Mouse (Mus musculus) thymus, postnatal 25 days (tissue): Measurements from ENCODE around the gene Magi2.

Experiments used
- DNase-seq: peaks from one replicate; pipeline ENCODE4 v3.0.0; 2022

Magi2 gene

GRCm38 (mm10) chr5:20103869-20104268 lies 877.0 kb downstream of the Magi2 start:
- no peak for DNase-seq

- DNase-seq: no peak
Measured at GRCm38 (mm10) chr5:20104496-20104895, 877.7 kb downstream of the Magi2 start.

- DNase-seq: no peak
Measured at GRCm38 (mm10) chr5:20109496-20109895, 882.7 kb downstream of the Magi2 start.

GRCm38 (mm10) chr5:20117156-20117555 lies 890.3 kb downstream of the Magi2 start:
- DNase-seq: no peak

GRCm38 (mm10) chr5:20140235-20140634 lies 913.4 kb downstream of the Magi2 start:
- DNase-seq: no peak

GRCm38 (mm10) chr5:20140662-20141444 lies 914.0 kb downstream of the Magi2 start:
- DNase-seq: no peak

DNA sequence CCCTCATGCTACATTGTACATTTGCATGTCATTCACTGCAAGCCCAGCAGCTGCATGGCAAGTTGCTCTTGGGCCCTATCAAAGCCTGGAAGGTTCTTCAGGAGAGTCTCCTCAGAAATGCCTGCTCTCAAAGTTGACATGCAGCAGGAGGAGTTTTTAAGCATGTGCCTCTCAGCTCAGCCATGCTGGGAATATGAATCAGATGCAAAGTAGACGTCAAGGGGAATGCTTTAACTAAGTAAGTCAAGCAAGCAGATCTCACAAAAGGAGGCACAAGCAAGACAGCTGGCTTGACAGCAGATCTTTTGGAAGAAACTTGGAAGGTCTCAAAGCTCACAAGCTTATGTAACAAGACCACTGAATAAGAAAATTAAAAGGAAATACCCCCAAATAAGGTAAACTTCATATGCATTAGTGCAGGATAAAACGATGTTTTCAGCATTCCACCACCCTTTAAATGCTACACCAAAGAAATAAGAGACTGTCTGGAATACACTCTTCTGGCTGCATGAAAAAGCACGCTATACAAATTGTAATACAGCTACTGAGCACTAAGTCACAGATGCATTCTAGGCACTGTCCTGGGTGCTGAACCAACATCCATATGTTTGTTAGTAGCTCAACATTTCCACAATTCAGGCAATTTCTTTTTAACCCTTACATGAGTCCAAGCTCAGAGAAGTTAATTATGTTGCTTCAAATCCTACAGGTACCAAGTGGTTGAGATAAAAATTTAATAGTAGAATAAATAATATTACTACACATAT lies 926.7 kb downstream of the Magi2 start:
- no peak for DNase-seq

- DNase-seq: no peak
Measured at GRCm38 (mm10) chr5:20196765-20197164, 969.9 kb downstream of the Magi2 start.

- DNase-seq: no peak
Measured at GRCm38 (mm10) chr5:20197395-20197794, 970.6 kb downstream of the Magi2 start.

GRCm38 (mm10) chr5:20201348-20201747 lies 974.5 kb downstream of the Magi2 start:
- DNase-seq: no peak

DNA sequence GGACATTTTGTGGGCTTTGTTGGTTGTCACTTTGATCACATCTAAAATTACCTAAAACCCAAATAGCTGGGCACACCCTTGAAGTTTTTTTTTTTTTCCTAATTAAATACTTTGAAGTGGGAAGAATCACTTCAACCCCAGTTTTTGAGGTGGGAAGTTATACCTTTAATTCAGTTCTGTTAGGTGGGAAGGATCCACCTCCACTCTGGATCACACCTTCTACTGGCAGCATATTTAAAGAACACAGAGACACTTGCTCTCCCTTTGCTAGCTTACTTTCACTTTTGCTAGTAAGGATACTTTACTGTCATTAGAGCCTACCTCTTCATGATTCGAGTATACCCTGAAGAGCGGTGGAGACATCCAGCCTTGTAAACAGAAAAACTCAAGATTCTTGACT lies 981.3 kb downstream of the Magi2 start:
- DNase-seq: no peak

GRCm38 (mm10) chr5:20213299-20213698 lies 986.5 kb downstream of the Magi2 start:
- DNase-seq: no peak

GRCm38 (mm10) chr5:20226471-20227210 lies 999.8 kb downstream of the Magi2 start:
- DNase-seq: no peak

- DNase-seq: no peak
Measured at GRCm38 (mm10) chr5:20227912-20228762, 1001.3 kb downstream of the Magi2 start.

DNA sequence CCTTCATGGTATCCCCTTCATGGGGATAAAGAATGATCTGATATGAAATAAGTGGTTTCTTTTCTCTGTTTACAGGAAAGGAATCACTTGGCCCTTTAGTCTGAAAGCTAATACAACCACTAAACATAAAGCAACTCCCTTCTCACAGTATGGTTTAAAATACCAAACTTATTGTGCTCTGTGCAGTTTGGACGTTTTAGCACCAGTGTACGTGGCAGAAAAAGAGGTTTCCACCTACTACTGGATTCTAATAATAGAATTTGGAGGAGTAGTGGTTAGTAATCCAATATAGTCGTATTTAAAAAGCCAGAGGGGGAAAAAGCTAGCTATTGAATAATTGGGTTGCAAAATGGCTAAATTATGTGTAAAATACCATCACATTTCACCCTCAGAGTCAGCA lies 1005.1 kb downstream of the Magi2 start:
- no peak for DNase-seq

DNA sequence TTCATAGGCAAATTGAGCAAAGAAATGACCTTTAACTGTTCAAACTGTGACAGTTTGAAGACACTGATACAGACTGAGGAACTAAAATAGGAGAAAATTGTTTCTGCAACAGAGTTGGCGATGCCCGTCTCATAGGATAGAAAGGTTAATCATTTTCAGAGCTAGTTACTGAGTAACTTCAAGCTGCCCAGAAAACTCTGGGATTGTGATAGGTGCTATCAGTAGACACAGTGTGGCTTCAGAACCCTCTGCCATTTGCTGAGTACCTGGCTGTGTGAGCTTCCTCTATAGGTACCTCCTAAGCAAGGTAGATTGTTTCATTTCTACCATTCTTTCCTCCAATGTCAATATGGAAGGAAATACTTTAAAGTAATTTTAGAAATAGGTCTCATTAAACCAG lies 1014.7 kb downstream of the Magi2 start:
- no peak for DNase-seq

GRCm38 (mm10) chr5:20242496-20242895 lies 1015.7 kb downstream of the Magi2 start:
- no peak for DNase-seq

DNA sequence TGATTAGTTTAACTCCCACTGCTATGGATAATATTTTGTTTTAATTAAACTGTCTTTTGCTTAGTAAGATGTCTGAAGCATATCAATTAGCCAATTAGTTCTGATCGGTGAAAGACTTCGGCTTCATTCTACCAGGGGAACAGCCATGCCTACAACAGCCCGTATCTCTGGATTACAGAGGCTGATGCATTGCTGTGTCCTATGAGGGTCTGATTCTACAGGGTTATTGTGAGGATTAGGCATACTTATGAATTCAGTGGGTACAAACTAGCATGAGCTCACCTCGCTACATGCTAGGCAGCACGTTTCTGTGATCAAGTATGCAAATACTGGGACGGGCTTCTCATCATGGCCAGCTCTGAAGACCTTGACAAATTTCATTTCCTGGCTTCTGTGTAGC lies 1022.5 kb downstream of the Magi2 start:
- no peak for DNase-seq

DNA sequence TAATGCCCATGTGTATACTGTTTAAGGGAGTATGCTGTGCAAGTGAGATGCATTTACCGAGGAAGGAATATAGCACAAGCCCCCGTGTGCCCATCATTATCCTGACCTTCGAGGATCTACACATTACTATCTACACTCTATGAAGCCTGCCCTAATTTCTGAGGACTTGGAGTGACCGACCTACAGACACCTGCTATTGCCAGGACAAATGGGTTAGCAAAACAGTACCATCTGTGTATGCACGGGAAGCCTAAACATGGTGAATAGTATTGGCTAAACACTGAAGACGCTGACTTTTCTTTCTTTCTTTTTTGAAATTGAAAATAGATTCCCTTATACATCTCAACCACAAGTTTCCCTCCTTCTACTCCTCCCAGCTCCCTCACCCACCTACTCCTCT lies 1024.7 kb downstream of the Magi2 start:
- no peak for DNase-seq

DNA sequence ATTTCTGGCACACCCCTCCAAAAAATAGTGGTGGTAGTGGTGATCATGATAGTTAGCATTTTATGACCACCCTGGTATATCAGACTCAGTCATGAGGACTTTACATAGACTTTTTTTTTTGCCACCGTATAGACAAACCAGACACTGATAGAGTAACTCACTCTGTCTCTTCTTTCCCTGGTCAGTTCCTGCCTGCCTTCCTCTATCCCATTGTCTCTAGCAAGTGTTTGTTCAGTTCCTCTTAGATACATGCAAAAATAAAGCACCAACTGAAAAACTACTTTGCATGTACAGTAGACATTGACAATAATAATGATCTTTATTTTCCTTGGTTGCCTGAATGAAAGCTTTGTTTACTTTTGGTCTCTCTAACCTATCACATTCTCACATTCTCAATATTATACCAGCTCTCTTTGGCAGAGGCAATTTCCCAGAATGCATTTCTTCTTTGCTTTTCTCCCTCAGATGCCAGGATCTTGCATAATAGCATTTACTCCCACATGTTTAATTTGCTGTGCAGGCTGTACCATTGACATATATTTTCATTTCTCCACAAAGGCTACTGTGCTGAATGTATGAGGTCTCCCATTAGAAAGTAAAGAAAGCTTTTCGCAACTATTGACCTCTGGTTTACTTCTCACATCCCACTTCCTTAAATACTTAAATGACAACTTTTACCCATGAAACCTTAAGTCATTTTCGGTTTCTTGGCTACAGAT lies 1029.5 kb downstream of the Magi2 start:
- no peak for DNase-seq

GRCm38 (mm10) chr5:20256933-20257332 lies 1030.1 kb downstream of the Magi2 start:
- DNase-seq: no peak

- DNase-seq: no peak
Measured at GRCm38 (mm10) chr5:20257419-20257818, 1030.6 kb downstream of the Magi2 start.
